Mouse (Mus musculus) cerebellum, adult 9-10 months (tissue): ENCODE measurements at regions not wholly inside any gene's neighbourhood (a gene's known extent, or its start where the extent isn't known, plus 50 kb on each side); places are given as distances from the start of the nearest gene placed in this dataset.

Experiments used
- DNase-seq: peaks from one replicate; pipeline ENCODE4 v3.0.0; 2022

DNA sequence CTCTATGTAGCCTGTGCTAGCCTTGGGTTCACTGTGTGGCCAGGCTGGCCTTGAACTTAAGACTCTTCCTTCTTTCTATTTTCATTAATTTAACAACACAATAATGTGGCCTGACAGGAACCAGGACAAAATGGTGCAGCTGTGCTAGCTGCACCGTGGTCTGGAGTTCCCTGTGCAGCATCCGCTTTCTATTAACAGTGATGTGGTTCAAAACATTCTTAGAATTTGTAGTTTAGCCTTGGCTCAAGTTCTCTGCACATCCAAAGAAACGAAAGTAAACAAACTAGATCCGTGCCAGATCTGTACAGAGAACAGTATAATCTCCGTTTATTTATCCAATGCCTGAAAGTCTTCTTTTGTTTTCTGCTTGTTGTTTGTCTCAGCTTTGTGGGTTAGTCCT lies 88.5 kb downstream of the Irx1 start:
- no peak for DNase-seq

DNA sequence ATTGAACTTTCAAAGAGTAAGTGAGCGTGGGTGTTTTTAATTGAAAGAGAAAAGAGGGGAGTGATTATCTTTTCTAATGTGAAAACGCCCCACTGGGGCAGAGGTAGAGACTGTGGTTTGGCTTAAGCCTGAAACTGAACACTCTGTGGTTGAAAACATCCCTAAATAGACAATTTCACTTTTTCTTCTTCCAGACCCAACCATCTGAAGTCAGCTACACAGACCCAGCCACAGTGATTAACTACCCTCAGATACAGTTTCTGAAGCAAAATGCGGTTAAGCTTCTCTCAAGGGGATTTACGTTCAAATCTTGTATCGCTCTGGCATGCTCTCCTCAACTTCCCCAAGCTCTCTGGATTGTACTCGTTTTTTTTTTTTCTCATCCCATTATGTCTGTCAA lies 94.8 kb downstream of the Irx1 start:
- no peak for DNase-seq

DNA sequence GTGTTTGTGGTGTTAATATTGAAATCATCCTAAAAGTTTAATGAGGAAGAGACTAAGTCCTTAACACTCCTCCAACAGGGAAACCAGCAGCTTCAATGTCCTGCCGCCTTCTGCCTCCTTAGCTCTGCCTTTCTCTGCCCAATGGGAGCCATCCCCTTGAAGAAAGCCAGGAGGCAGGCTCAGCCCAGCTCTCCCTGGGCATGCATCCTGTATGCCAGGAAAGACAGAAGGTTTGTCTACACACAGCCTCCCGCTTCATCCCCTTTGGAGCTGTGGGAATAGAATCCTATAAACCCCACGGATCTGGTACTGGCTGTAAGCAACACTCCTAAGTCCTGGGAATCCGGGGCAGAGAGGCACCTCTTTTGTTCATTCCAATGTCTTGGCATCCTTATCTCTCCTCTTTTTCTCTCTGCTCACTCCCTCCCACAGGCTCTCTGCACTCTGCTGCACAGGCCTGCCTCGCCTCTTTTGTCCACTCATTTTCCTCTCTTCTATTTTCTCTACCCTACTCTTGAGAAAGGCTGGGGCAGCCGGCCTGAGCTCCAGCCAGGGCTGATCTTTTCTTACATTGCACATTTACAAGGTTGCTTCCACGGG lies 110.0 kb downstream of the Irx1 start:
- no peak for DNase-seq

DNA sequence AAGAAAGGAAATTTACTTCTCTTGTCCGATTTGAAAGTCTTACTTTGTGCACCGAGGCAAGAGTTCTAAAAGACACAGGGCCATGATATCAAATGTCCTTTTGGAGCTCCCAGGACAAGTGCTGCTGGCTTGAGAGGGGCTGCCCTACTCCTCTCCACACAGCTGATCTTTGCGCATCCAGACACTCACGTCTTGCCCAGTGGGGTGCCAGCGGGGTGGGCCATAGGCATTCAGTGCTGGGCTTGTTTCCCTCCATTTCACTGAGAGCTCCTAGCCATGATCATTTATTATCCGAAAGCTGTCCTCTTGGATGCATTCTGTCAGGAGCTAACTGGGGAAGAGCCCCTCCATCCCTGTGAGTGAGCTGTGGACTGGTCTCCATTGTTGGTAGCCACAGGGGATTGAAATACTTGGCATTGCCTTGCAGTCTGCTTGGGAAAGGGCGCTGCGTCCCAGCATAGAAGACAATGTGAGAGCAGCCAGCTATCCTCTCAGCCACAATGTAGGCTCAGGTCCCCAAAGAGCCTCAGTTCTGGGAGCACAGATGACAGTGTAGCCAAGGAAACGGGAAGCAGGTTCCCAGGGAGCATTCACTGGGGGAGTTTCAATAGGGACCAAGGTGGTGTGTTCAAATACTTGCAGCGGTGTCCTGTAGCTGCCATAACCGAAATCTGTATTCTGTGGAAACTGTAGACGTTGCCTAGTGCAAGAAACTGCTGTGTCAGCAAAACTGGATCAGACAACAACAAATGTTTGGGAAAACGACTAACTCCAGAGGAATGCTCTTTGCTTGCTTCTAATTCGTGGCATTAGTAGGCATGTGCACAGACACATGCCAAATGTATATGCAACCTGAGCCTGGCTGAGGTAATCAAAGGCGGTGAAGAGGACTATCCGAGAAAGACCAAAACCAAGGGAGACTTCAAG lies 159.2 kb downstream of the Irx1 start:
- peak; percentile 32 for DNase-seq

DNA sequence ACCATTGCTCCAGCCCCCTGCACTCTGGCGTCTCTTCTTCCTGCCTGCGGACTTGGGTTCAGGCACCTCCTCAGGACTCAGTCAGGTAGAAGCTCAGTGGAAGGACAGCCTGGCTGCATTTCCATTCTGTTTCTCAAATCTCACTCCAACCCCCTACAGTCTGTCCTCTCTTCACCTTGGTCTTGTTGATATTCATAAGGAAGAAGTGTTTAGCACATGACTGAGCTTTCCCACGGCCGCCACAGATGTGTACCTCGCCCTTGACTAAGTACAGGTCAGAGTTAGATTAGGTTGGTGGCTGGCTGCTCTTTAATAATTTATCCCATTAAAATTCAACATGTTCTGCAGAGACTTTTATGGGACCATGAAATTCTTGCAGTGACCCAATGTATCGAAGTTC lies 165.2 kb downstream of the Irx1 start:
- no peak for DNase-seq

DNA sequence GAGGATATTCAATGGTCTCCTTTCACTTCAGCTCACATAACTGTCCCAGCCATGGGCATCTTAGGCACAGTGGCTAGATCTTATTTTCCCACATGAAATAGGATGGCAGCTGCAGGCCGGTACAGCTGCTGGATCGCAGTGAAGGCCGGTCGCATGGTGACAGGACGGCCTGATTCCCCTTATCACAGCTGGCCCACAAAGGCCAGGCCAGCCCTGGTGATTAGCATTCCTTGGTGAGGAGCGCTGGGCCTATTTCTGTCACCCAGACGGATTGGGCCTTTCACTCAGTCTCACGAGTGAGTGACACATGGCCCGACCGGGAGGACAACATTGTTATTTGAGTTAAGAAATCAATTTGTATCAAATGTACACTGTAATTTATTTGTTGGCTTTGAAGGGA lies 178.8 kb downstream of the Irx1 start:
- no peak for DNase-seq

DNA sequence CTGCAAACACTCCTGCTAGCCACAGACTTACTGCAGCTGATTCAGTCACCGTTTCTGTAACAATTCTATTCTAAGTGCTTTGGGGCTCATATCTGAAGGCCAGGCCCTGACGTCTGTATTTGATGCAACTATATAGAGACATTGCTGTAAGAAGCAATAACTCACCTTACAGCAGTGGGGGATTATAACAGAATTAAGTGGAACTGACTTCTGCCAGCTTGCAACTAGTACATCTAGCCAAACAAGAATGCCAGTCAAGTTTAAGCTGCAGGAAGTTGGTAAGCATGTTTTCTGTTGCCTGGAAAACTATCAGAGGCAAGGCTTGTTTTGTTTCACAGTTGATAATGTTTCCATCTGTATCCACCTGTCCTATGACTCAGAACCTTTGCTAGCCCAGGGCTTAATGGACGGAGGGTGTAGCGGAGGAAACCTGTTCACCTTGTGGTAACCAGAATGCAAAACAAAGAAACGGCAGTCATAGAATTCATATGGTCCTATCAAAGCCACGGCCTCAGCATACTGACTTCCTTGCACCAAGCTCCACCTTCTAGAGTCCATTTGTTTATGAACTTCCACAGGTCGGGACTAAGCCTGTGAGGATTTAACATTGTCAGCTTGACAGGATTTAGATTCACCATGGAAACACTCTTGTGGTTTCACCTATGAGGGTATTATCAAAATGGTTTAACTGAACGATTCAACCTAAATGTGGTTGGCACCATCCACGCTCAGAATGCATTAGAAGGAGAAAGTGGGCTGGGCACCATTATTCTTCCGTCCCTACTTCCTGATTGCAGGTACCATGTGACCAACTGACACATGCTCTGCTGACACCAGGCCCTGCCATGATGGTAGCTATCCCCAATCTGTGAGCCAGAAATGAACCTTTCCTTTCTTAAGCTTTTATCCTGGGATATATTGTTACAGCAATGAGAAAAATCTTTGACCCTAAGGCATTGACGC lies 216.2 kb downstream of the Irx1 start:
- no peak for DNase-seq

DNA sequence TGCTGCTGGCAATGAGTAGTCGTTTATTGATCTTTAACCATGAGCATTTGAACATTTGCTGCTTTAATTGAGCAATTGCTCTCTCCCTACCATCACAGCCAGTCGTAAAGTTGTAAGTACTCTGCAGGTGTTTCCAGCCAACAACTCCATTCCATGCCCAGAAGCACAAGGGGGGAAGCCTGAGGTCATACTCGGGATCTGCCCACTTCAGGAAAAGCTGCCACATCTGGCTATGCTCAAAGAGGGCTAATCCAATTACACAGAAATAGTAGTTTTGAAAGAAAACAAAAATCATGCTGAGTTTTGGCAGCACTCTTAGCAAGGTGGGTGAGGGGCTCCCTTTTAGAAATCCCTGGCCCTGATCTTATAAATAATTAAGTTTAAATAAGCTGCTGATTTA lies 217.0 kb downstream of the Irx1 start:
- DNase-seq = no peak

DNA sequence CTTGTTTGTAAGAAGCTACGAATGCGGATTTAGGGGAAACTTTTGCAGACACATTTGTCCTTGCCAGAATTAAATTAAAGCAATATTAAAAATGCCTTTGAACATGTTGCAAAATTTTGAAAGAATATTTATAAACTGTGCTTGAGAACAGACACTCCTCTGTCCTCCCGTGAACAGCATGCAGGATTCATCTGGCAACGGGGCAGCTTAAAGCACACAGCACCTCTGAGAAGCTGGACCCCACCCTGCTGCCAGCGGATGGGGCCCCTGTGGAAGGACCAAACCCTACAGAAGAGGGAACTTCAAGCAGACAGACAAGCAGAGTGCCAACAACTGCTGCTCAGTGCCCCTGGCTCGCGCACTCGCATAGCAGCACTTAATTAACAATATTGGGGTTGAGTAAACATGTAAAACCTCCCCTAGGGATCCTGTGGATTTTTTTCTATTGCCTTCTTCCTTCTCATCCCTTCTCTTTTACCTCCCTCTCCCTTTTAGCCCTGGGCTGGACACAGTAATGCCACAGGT lies 226.6 kb downstream of the Irx1 start:
- no peak for DNase-seq

DNA sequence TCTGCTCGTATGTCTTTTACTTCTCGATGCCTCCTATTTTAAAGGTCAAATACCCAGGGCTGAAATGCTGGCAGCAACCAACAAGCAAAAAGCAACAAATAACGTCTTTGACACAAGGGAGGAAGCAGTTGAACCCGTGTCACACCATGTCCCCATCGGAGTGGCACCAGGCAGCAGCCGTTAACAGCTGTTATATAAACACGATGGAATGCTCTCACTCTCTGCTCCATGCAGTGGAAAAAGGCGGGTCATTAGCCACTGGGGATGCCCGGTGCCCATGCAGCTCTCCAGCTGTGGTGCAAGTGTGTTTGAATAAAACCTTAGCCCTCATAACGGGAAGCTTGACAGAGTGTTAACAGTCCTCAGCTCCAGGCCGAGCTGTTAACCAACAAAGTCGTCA lies 229.3 kb downstream of the Irx1 start:
- no peak for DNase-seq

DNA sequence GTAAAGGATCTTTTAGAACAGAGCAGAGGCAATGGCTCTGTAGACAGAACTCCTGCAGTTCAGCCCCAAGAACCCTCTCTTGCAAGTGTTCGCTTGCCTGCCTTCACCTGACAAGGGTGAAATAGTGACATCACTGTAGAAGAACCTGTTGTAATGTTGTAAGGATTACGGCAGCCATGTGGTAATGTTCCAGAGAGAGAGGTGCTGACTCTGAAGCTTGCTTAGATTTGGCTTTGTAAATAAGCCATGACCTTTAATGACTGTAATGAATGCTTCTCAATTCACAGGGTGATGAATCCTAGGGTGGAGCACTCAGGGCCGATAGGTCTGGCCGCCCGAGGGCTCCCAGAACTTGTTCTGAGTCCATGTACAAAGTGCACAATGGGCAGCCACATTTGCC lies 230.2 kb downstream of the Irx1 start:
- no peak for DNase-seq

DNA sequence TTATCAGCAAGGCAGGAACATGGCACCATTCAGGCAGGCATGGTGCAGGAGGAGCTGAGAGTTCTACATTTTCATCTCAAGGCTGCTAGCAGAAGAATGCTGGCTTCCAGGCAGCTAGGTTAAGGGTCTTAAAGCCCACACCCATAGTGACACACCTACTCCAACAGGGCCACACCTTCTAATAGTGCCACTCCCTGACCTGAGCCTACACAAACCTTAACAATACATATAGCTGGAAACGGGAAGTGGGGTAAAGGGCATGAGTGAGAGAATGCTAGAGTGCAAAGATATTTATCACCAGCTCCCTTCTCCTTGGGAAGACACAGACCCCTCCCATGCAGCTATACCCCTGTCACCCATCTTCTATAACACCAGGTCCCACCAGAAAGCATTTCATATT lies 230.6 kb downstream of the Irx1 start:
- DNase-seq = no peak

DNA sequence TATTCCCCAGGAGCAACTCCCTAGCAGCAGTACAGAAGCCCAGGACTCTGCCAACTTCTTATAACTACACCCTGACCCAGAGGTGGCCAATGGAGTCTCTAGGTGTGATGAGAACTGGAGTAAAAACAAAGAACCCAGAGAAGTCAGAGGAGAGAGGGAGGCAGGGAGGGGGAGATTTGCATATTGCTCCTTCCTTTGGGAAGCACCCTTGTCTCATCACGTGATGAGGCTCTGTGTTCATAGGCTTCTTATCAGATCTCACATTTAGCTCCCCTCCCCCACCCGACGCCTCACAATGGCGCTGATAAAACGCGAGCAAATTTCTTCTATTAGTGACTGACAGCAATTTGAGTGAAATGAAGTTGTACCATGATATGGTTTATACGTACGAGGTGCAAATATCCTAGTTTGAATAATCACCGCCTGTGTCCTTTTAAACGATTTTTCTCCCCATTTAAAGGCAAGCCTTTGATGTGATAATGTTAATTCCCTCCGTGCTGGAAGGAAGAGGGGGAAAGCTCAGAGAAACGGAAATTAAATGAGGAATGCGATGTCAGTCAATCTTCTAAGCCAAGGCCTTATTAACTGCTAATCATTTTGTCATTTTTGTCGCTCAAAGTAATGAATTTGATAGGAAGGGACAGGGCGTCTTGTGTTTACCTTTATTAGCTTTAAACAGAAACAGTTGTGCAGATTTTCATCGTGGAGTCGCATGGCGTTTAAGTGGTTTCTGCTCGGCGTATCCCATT lies 273.3 kb downstream of the Irx1 start:
- no peak for DNase-seq

DNA sequence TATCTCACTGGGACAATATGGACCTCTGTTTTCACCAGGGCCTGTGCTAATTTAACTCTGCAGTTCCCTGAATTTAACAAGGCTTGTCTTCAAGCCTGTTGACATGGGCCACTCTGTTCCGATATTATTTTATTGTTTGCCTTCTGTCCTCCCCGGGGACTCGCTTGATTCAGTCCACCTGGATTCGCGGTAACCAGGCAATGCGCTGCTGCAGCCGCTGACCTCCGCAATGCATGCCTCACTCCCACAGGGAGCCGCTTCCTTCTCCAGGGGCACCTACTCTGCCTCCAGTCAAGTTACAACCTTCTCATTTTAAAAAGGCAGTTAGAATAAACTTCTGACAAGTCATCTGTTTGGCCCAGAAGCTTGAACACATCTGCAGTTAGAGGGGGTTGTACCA lies 274.3 kb downstream of the Irx1 start:
- no peak for DNase-seq

DNA sequence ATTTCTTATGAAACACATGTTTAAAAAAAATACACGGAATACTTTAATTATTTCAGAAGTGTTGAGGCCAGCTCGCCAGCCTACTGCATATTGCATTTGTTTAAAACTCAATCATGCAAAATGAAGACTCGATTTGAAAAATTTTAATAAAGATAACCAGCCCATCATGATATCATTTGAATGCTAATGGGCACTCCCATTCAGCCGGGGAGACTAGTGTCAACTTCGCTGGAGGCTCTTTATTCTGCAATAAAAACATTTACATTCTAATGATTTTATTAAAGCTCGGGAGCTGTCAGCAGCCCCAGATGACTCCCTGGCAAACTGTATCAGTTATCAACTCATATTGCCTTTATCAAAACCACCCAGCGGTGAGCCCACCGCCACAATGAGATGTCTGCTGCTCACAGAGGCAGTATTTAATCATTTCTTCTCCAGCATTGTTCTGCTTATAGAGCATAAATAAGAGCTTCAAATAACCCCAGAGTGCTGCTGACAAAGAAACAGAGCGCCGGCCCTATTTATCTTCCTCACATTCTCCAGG lies 287.4 kb downstream of the Irx1 start:
- DNase-seq = no peak

DNA sequence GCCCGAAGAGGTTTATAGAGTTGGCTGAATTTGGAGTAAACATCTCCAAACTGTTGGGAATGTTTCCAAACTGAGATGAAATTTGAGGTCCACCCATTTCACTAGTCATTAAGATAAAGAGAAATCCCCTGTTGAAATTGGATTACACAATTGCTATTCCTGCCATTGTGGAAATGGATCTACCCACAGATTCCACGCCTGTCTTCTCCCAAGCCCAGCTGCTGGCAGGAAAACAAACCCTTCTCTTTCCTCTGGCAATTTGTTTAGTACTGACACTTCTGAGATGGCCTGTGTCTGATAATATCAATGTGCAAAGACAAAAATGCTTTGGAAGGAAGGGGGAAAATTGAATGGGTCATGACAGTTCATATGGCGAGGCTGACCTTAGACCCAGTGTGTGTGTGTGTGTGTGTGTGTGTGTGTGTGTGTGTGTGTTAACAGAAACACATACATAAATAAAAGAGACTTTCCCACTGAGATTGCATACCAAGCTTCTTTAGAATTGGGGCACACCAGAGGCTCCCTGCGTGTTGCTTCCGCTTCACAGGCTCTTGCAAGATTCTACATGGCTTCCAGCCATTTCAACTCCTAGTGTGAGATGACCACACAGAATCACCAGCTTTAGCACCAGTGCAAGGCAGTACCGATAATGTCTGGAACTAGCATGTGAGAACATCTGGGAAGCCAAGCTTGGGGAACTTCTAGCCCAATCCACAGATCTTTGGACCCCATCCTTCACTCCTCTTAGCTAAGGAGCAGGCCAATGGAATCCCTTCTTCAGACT lies 293.4 kb downstream of the Irx1 start:
- no peak for DNase-seq

DNA sequence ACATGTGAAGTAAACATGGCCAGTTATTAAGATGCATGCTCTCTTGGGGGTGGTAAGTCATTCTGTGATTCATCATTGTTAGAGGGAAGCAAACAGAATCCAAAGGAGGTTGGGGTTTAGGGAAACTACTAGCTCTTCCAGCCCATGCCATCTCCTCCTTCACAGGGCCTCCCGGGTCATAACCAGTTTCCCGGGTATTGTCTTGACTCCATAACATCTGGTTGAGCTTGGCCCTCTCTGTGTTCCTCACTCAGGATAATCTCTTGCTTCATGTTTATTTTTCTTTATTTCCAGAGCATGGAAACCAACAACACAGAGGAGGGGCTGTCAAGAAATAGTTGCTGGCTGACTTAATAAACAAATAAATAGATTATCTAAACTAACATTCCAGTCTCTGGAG lies 295.3 kb downstream of the Irx1 start:
- DNase-seq = no peak

DNA sequence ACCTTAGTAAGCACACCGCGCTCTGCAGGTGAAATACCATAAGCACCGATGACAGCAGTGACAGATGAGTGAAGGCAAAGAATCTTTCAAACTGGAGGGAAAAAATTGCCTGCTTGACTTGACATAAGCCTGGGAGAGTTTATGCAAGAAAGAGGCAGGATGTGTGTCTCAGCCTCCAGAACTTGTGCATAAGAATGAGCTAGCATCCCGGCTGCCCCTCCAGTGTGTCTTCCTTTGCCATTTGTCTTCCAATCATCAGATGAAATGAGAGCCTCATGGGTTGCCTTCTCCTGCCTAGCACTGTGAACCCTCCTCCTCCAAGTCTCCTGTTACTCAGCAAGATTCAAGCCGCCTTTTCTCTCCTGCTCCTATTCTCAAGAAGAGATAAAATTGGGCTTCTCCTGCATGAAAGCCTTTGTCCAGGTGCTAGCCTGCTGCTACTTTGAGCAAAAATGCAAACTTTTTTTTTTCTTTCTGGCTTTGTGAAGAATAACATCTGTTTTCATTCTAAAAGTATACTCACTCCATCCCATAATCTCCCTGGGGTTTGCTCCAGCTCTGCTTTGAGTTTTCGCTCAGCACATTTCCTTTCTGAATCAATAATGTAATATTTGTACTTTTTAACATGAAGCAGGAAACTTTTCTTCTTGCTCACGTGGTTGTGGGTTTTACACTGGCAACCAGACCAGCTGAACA lies 298.2 kb downstream of the Irx1 start:
- DNase-seq = no peak

DNA sequence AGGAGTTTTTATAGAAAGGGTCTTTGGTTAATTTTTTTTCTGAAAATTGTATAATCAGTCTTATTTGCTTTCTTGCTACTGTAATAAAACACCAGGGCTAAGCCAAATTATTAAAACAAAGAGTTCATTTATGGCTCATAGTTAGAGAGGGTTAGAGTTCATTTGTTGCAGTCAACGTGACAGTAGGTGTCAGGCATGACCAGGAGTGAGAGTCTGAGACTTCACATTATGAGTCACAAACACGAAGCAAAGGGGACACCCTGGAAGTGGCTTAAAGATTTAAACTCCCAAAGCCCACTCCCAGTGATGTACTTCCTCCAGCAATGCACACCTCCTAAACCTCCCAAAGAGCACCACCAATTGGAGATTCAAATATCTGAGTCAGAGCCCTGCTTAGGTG lies 305.6 kb downstream of the Irx1 start:
- DNase-seq = no peak

DNA sequence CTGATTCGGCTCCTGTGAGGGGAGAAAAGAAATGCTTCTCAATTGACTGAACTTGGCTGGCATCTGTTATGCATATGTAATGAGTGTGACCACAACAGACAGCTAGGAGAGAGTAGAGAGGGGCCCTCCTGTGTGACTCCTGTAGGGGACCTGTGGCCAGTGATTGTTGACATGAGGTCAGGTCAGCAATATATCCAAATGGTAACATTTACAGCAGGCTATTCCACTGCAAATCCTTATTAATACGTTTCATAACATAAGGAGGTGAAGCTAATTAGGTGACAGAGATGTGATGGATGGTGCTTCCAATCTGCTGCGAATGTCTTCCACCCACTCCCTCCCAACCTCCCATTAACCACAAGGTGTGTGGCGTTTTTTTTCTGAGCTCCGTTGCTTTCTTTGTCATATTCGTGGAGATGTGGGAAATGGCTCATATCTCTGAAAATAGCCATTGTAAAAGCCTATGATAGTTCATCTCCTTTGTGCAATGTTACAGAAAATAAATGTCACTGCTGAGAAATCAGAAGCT lies 309.5 kb downstream of the Irx1 start:
- no peak for DNase-seq
